Mouse (Mus musculus): ENCODE data around the gene Ints2.

Gene Ints2

DNA sequence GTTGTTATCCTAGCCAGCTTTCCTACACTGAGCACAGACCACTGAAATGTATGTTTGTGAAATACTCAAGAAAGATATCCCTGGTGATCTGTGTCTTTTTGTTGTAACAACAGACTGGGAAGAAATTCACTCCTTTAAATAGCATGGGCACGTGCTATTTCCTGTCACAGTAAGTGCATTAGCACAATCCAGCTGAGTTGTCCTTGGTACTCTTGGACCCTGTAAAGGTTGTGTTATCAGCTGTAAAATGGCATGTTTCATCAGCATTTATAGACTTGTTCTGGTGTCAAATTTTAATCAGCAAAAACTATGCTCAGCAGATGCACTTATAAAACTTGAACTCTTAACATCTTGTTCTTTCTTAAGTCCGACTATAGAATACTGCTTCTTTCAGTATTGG, 86.6 kb downstream of the Ints2 start:
- no peak for DNase-seq
